Mouse (Mus musculus): ENCODE data around the gene Msx1. TPM values are rescaled to one million over a fixed set of nuclear protein-coding genes. Genes with fewer than 3 reads are reported as not detected.

The Msx1 gene
- polyA plus RNA-seq, 1 experiment from 2014 or later, result 2.6 TPM

DNA sequence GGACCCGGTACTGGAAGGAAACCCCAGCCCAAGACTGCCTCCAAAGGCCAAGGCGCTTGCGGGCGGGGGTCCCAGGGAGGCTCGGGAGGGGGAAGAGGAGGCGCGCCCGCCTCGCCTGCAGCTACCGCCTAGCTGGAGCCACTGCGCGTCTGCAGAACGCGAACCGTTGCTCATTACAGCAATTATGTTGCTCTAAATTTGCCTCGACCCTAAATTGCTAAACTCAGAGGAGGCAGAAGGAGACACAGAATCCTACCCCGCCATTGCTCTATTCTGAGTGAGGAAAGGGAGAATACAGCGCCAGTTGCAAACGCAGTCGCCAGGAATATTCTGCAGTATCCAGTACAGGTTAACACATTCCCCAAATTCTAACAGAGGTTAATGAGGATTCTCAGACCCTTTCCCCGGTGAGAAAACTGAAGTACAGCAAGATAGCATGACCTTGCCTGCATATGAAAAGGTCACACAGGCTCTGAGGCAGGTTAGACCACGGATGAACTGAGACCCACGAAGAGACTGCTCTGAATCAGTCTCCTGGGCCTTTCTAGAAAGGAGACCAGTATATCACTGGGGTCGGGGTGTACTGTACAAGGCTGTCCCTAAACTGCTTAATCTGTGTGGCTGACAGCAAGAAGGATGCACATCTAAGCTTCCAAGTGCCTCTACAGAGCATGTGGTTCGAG, 5.7 kb downstream of the Msx1 start:
- H3K27me3 ChIP-seq (ENCODE audit: insufficient read depth, low read length), result peaks cover 89% of the 10 kb centered on the region
- no peak overlapping the region for H3K9ac ChIP-seq (ENCODE audit: low read depth, low read length)
- no peak overlapping the region for H3K4me3 ChIP-seq (replicated peaks; ENCODE audit: low read depth, low read length)
- 6% methylated on average over 25 of the region's 25 CpGs for WGBS
- no peak for ATAC-seq (replicated peaks; ENCODE audit: low FRiP score, low read depth)
- TF ChIP-seq CTCF (IDR thresholded peaks at IDR 0.05; ENCODE audit: low read depth), result no peak
- H3K9me3 ChIP-seq (replicated peaks; ENCODE audit: low read length), result no peaks in the 10 kb centered on the region
- DNase-seq (ENCODE audit: low spot score), result no peak
- no peak overlapping the region for H3K4me2 ChIP-seq (ENCODE audit: low read length)
- peaks cover 4% of the 10 kb centered on the region; the same call in 1 of the 2 replicates for H3K4me1 ChIP-seq (replicated peaks; ENCODE audit: insufficient read depth, low read length)
- H3K36me3 ChIP-seq (ENCODE audit: insufficient read depth, low read length), result no peaks in the 10 kb centered on the region
- no peak overlapping the region for H3K27ac ChIP-seq

DNA sequence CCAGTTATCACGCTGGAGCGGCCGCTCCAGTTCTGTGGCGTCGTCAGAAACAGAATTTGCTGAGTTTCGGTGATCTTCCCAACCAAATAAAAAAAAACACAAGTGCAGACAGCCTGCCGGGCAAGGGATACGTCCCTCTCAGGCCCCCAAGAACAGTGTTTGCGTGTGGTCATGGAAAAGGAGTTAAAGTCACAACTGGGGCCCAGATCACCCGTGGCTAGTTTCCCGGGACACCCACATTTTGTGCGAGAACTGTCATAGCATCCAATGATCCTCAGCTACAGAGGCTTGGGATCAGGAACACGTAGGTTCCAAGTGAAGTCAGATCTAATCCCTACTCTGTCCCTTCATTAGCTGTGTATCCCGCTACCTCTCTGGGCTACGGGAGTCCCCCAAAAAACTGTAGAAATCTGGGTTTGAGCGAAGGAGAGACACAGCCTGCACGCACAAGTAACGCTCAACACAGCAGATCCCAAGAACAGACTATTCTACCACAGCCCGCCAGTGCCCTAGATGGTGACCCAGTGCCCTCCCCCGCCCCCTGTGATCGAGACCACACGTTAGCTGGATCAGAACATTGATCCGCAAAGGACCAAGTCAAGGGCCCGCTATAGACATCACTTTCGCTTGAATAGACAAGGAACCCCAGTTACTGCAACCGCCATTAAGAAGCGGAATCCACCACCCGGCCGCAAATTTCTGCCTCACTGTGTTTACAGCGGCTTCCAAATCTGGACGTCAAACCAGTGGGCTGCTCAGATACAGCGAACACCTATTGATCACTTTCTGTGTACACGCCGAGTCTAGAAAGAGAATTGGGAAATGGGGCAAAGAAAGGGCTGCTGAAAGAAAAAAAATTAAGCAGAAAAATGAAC, 6.5 kb downstream of the Msx1 start:
- DNase-seq (ENCODE audit: low spot score) (no peak), ATAC-seq (replicated peaks; ENCODE audit: low FRiP score, low read depth) (no peak)
- Histone ChIP-seq H3K9ac (ENCODE audit: low read depth, low read length) (no peak overlapping the region), H3K9me3 (replicated peaks; ENCODE audit: low read length) (no peaks in the 10 kb centered on the region), H3K27me3 (ENCODE audit: insufficient read depth, low read length) (peaks cover 86% of the 10 kb centered on the region), H3K36me3 (ENCODE audit: insufficient read depth, low read length) (no peaks in the 10 kb centered on the region), H3K27ac (no peak overlapping the region), H3K4me2 (ENCODE audit: low read length) (no peak overlapping the region), H3K4me3 (replicated peaks; ENCODE audit: low read depth, low read length) (no peak overlapping the region; the same call in 1 of the 2 replicates), H3K4me1 (replicated peaks; ENCODE audit: insufficient read depth, low read length) (no peaks in the 10 kb centered on the region)
- 4% methylated on average over 34 of the region's 34 CpGs for WGBS
- no peak for TF ChIP-seq CTCF (IDR thresholded peaks at IDR 0.05; ENCODE audit: low read depth)

GRCm38 (mm10) chr5:37816907-37817657, 7.3 kb downstream of the Msx1 start:
- TF ChIP-seq CTCF (IDR thresholded peaks at IDR 0.05; ENCODE audit: low read depth), result peak; percentile 61; the same call in 1 of the 2 replicates
- peak; percentile 58 for DNase-seq (ENCODE audit: low spot score)
- H3K4me1 ChIP-seq (replicated peaks; ENCODE audit: insufficient read depth, low read length), result no peaks in the 10 kb centered on the region
- peaks cover 84% of the 10 kb centered on the region for H3K27me3 ChIP-seq (ENCODE audit: insufficient read depth, low read length)
- H3K27ac ChIP-seq, result no peak overlapping the region
- no peak overlapping the region for H3K9ac ChIP-seq (ENCODE audit: low read depth, low read length)
- H3K9me3 ChIP-seq (replicated peaks; ENCODE audit: low read length), result no peaks in the 10 kb centered on the region
- ATAC-seq (replicated peaks; ENCODE audit: low FRiP score, low read depth), result no peak; the same call in 1 of the 2 replicates
- no peaks in the 10 kb centered on the region for H3K36me3 ChIP-seq (ENCODE audit: insufficient read depth, low read length)
- no peak overlapping the region; the same call in 1 of the 2 replicates for H3K4me3 ChIP-seq (replicated peaks; ENCODE audit: low read depth, low read length)
- under 1% methylated on average over 46 of the region's 46 CpGs for WGBS
- H3K4me2 ChIP-seq (ENCODE audit: low read length), result peak overlapping the region; percentile 25; the same call in 1 of the 2 replicates

DNA sequence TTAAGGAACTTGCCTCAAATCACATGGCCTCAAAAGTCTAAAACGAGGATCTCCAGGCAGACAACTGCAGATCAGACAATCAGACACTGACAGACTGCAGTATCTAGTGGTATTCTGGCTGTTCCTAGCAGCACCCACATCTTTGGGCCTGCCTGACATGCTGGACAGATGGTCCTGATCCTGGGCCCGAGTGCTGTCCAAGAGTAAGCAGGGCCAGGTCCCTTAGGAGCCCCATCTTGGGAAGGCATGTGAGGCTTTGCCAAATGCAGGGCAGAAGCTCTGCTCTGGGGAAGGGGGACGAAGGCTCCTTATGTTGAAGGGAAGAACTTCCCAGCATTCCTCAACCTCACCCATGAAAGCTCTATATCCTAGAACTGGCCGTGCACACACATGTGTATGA, 8.5 kb downstream of the Msx1 start:
- no peak overlapping the region for H3K9ac ChIP-seq (ENCODE audit: low read depth, low read length)
- H3K27ac ChIP-seq, result no peak overlapping the region
- ATAC-seq (replicated peaks; ENCODE audit: low FRiP score, low read depth), result no peak
- H3K27me3 ChIP-seq (ENCODE audit: insufficient read depth, low read length), result peaks cover 72% of the 10 kb centered on the region
- TF ChIP-seq CTCF (IDR thresholded peaks at IDR 0.05; ENCODE audit: low read depth), result no peak
- no peak for DNase-seq (ENCODE audit: low spot score)
- WGBS, result 81% methylated on average over 4 of the region's 4 CpGs
- H3K4me1 ChIP-seq (replicated peaks; ENCODE audit: insufficient read depth, low read length), result no peaks in the 10 kb centered on the region
- no peaks in the 10 kb centered on the region for H3K36me3 ChIP-seq (ENCODE audit: insufficient read depth, low read length)
- H3K4me2 ChIP-seq (ENCODE audit: low read length), result no peak overlapping the region
- H3K9me3 ChIP-seq (replicated peaks; ENCODE audit: low read length), result no peaks in the 10 kb centered on the region
- H3K4me3 ChIP-seq (replicated peaks; ENCODE audit: low read depth, low read length), result no peak overlapping the region

DNA sequence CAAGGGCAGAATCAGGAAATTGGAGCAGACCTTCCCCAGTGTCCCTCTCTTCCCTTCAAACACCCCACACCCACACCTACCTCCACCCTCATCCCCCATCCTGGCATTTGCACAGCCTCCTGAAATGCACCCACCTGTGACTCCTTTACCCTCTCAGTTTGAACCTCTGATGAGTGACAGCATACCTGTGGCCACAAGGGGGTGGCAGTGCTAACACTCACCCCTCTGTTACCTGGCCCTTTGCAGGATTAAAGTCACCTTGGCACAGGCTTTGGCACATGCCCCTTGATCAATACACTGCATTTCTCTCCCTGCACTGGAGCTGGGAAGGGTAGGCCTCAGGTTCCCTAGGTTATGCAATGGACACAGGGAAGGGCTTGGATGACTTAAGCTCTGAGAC, 10.2 kb downstream of the Msx1 start:
- no peak overlapping the region for H3K27ac ChIP-seq
- H3K4me2 ChIP-seq (ENCODE audit: low read length), result no peak overlapping the region
- no peak overlapping the region for H3K9ac ChIP-seq (ENCODE audit: low read depth, low read length)
- peaks cover 56% of the 10 kb centered on the region for H3K27me3 ChIP-seq (ENCODE audit: insufficient read depth, low read length)
- DNase-seq (ENCODE audit: low spot score) (no peak), ATAC-seq (replicated peaks; ENCODE audit: low FRiP score, low read depth) (no peak)
- H3K9me3 ChIP-seq (replicated peaks; ENCODE audit: low read length), result no peaks in the 10 kb centered on the region
- no peak overlapping the region for H3K4me3 ChIP-seq (replicated peaks; ENCODE audit: low read depth, low read length)
- H3K4me1 ChIP-seq (replicated peaks; ENCODE audit: insufficient read depth, low read length), result no peaks in the 10 kb centered on the region
- no peaks in the 10 kb centered on the region for H3K36me3 ChIP-seq (ENCODE audit: insufficient read depth, low read length)
- TF ChIP-seq CTCF (IDR thresholded peaks at IDR 0.05; ENCODE audit: low read depth), result peak; percentile 56

GRCm38 (mm10) chr5:37805291-37805690, 19.1 kb downstream of the Msx1 start:
- ATAC-seq (replicated peaks; ENCODE audit: low FRiP score, low read depth), result no peak
- H3K27me3 ChIP-seq (ENCODE audit: insufficient read depth, low read length), result no peaks in the 10 kb centered on the region
- H3K4me1 ChIP-seq (replicated peaks; ENCODE audit: insufficient read depth, low read length), result no peaks in the 10 kb centered on the region
- TF ChIP-seq CTCF (IDR thresholded peaks at IDR 0.05; ENCODE audit: low read depth), result no peak
- H3K4me3 ChIP-seq (replicated peaks; ENCODE audit: low read depth, low read length), result no peak overlapping the region
- H3K9me3 ChIP-seq (replicated peaks; ENCODE audit: low read length), result no peaks in the 10 kb centered on the region
- H3K36me3 ChIP-seq (ENCODE audit: insufficient read depth, low read length), result no peaks in the 10 kb centered on the region
- H3K27ac ChIP-seq, result no peak overlapping the region
- DNase-seq (ENCODE audit: low spot score), result no peak
- no peak overlapping the region for H3K4me2 ChIP-seq (ENCODE audit: low read length)
- no peak overlapping the region for H3K9ac ChIP-seq (ENCODE audit: low read depth, low read length)
- WGBS, result 91% methylated on average over 6 of the region's 6 CpGs
